Mouse (Mus musculus) liver, adult (tissue): Measurements from ENCODE around the gene Dhh.

ENCODE experiments used
- GATA4 ChIP-seq: IDR thresholded peaks from 2 replicates; pipeline ENCODE4 v1.6.1; 2014; ENCODE audit warnings: mild to moderate bottlenecking, low read length; ENCODE audit not compliant: insufficient replicate concordance

Gene Dhh

DNA sequence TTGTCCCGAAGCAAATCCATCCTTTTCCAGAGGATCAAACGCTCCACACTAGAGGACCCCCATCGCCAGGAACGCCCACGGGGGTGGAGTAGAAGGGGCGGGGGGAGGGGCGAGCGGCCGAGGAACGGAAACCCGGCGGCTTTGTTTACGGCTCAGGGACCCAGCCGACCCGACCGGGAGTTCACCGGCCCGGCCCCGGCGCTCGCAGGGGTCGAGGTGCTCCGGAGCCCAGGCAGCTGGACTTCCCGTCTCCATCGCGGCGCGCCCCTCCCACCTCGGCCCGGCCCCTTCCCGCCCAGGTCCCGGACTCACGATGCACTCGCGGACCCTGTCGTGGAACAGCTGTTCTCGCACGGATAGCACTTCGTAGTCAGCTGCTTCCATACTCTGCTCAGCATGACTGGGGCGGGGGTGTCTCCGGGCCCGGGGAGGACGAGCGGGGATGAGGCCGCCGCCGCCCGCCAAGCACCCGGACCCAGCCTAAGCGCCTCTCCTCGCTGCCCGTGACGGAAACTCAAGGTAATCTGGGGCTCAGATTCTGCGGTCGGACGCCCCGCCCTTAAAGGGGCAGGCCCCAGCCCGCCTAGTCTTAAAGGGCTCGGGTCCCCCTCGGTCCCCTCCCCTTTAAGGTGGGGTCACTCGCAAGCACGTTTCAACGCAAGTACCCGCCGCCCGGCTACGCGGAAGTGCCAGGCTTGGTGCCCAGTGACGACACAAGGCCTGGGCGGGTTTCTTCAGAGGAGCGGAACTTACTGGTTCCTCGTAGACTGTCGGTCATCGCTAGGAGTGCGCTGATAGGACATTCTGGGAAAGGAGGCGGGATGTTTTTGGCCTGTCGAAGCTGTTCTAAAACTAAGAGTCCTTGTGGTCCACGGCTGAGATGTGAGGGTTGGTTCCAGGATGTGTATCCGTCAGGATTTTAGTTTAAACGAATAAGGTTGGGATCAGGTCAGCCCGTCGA is 19.5 kb upstream of the Dhh start, which contains the start of gene Lmbr1l:
Gene Lmbr1l, minus strand, starts transcription at position 694 of the 961 bp plus-strand sequence.
- peak; percentile 40; the same call in 1 of the 2 replicates for TF ChIP-seq GATA4

DNA sequence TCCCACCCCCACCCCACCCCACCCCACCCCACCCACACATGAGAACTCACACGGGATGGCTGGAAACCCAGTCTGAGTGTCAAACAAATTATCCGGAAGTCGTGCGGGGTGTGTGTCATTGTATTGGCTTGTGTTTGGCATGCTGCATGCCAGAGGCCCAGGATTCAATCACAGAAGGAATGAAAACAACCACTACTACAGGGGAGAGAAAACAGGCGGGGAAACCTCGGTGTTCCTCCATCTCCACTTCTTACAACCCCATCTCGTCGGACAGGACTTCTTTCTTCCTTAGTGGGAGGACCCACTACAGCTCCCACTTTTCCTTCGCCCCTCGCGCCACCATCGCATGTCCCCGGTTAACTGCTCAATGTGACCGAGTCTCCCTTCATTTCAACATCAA is 18.8 kb upstream of the Dhh start:
- no peak for TF ChIP-seq GATA4

DNA sequence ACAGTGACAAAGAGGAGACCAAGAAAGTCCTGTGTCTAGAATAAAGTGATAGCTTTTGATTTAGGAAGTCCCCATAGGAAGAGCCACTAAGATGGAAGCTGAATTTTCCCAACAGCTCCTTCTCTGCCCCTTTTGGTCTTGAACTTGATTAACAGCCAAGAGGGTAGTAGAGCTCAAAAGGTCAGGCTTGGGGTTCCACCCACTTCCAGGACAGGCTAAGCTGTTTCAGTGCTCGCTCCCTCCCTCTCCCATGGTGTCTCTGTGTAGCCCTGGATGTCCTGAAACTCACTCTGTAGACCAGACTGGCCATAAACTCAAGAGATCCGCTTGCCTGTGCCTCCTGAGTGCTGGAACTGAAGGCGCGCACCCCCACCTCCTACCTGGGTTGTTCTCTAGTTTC is 17.7 kb upstream of the Dhh start:
- no peak for TF ChIP-seq GATA4

DNA sequence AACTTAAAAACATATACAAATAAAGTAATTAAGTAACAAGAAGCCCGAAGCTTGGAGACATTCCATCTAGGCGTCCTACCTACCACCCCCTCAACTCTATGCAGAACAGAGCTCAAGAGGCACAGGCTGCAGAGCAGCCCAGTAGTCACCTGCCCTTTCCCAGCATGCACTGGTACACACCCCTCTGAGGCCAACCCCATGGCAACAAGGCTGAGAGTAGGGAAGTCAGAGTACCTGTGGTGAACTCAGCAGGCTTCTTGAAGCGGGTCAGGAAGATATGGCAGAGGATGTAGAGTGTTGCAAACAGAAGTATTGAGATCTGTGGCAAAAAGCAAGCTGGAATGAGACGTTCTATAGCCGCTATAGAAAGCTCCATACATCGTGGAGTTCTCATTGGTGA is 16.6 kb upstream of the Dhh start:
- TF ChIP-seq GATA4, result no peak

DNA sequence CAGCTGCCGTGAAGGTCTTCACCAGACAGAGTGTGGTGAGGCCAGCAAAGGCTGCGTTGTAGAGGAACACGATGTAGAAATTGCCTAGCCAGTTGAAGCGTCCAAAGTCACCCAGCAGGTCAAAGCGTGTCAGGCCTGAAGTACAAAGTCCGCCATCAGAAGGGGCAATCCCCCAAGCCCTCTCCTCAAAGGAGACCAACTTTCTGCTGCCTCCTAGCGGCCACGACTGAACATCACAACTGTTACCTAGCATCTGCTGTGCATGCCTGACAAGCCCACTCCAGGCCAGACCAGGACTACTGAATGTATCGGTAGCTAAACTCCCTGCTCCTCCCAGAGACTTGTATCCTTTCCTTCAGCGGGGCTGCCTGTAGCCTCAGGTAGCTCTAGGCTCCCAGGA is 6.4 kb upstream of the Dhh start:
- TF ChIP-seq GATA4, result no peak

DNA sequence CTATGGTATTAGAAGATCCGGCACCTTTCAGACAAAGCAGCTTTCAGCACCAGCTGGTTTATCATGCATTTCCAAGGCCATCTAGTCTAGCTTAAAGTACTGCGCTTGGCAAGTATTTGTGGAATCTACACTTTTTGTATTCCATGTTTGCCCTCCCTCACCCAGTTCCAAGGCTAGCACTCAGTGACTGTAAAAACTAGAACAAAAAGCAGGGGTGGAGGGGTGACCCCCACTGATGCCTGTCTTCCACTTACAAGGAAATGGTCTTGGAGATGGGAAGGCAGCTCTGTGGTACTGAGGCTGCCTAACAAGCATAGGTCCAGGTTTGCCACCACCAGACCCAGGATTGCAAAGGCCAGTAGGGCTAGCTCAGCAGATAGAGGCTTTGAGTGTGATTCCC is 4.3 kb upstream of the Dhh start:
- no peak for TF ChIP-seq GATA4

DNA sequence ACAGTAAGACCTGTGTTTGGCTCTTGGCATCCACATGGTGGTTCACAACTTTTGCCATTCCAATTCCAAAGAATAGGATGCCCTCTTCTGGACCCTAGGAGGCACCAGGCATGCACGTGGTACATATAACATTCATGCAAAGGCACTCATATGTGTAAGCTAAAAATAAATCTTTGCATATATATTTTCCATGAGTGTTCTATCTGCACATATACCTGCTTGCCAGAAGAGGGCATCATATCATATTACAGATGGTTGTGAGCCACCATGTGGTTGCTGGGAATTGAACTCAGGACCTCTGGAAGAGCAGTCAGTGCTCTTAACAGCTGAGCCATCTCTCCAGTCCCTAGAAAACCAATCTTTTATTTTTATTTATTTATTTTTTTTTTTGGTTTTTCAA is 3.2 kb upstream of the Dhh start:
- TF ChIP-seq GATA4, result no peak

DNA sequence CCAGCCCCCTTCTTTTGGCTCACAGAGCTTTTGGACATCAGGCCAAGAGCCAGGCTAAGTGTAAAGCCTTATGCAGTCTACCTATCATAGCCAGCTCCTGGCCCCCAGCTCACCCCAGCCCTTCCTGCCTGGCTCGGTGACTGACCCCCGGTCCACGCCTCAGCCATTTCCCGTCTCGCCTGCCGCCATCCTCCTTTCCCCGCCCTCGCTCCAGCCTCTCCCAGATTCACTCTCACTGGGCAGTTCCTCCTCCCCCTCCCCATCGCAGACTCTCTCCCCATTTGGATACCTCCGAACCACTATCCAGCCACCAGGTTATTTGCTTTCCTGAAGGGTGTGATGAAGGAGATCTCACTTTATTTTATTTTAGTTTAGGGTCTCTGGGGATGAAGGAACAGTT is 845 bp downstream of the Dhh start:
- TF ChIP-seq GATA4, result no peak

DNA sequence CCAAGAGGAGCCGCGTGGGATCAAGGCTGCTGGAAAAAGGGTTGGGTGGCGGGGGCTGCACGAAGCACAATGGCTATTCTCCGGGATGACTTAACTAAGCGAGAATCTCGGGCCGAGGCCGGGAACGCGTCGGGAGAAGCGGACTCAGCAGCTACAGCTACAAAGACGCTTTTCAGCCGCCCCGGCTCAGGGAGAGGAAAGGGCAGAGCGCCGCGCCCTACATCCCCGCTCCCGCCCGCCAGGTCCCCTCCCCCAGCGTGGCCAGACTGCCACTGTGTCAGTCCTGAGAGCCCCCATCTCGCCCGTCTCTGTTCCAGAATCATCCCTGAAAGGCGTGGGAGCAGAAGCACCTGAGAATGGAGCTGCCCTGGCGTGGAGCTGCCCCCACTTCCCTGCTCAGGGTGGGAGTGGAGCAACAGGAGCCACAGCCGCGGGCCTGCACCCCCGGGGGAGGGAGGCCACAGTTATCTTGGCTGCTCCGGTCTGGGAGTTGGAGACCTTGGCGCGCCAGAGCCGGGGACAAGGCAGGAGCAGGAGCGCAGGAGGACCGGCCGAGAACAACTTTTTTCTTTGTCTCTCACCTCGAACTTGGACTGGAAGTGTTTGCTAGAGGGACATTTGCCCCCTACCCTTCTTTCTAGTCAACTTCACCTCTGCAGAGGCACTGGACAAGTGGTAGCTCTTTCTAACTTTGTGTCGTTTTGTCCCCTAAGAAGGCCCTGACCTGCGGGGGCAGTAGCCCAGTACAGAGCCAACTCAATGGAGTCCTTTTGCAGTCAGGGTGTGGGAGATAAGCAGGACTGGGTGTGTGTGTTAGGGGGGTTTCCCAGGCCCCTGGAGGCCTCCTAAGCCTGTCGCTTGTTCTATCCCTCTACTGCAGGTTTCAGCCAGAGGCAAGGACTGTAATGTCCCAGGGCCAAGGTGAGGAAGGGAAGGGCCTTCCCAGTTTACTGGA is 2.4 kb downstream of the Dhh start:
- no peak for TF ChIP-seq GATA4

DNA sequence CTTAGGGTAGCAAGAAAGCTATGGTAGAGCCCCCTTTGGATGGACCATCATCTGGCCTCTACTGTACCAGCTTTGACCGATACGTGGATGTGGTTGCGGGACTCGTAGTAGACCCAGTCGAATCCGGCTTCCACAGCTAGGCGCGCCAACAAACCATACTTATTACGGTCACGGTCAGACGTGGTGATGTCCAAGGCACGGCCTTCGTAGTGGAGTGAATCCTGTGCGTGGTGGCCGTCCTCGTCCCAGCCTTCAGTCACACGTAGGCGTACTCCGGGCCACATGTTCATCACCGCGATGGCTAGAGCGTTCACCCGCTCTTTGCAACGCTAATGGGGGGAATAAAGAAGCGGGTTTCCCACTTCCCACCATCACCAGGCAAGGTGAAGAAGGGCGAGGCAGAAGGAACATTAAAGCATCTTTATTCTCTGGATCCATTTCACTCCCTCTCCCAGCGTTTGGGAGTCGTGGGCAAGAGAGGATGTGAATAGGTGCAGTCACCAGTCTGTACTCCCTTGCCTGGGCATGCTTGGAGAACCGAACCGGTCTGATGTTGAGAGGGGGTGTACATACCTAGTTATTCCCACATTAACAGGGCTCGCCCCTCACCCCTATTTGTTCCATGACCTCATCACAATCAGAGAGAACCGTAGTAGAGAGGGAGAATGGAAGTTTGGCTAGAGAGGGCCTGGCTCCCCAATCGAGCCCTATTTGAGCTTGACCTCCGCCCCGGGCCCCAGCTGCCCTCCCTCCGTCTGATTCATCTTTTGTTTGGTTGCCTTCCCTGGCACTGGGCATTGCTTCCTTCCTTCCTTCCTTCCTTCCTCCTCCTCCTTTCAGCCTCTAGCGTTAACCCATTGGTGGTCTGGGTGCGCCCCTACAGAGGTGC is 3.4 kb downstream of the Dhh start:
- no peak for TF ChIP-seq GATA4

DNA sequence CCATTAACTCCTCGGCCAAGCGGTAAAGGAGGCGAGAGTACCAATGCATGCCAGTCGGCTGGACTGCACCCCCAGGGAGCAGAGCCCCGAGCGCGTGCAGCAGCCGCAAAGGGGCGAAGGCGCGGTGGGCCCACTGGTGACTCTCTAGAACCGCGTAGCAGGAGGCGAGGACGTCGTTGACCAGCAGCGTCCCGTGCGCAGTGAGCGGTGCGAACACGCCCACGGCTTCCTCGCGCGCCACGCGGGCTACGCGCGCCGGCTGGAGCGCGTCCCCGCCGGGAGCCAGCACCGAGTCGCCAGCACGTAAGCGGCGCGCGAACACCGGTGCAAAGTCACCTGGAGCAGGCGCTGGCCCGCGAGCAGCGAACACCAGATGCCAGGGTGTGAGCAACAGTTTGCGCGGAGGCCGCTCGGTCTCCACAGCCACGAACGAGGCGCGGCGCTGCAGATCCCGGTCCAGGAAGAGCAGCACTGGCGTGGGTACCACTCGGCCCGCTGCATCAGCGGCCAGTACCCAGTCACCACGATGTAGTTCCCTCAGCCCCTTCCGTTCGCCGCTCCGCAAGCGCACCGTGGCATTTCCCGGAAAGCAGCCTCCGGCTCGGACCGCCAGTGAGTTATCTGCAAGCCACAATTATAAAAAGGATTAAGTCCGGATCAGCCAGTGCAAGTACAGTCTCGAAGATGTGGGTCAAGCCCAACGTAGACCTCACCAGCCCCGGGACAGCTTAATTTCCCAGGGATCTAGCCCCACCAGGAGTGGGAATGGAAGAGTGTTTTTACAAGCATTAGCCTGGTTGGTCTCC is 4.2 kb downstream of the Dhh start, which contains the start of gene Rhebl1:
Gene Rhebl1, minus strand, starts transcription at position 601 of the 806 bp plus-strand sequence.
- TF ChIP-seq GATA4, result no peak

DNA sequence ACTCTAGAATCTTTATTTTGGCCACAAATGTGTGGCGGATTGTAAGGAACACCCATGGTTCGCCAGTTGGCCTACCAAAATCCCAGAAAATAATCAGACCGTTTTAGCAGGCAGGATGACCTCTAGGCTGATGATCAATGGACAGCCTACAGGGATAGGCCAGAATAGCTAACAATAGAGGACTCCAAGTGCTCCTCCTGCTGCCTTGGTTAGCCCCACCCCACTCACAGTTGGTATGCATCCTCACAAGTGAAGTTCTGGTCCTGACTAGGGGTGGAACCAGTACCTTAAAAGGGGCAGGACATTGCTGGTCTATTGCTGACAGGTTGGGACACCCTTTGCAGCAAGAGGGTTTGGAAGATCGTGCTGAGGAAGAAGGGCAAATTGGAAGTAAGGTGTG is 5.3 kb downstream of the Dhh start:
- no peak for TF ChIP-seq GATA4

DNA sequence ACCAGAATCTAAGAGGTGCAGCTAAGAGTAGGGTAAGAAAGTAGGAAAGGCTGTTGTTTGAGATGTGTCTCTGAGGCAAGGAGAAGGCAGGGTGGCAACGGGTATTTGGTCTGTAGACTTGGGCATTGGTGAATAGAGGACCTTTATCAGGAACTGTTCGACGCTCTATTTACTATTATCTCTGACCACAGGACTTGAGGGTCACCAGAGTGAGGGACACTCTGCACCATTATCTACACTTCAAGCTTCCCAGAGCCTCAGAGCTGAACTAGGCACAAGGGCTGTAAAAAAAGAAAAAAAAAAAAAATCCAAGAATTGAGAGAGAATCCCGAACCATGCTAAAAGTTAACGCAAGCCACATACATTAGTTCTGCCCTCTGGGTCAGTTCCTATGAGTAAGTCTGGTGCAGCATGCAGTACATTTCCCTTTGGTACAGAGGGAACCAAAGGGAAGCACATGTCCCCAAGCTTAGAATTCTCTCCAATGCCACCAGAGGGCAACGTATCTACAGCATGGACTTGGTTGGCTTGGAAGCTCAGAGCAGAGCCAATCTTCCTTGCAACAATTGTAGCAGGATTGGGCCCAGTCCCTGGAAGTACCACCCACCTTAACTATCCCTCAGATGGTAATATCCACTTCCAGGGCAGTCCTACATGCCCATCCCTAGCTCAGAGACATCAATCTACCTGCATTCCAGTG is 6.3 kb downstream of the Dhh start:
- no peak for TF ChIP-seq GATA4
